Mouse (Mus musculus): ENCODE data around the gene Emb. TPM values are rescaled to one million over a fixed set of nuclear protein-coding genes. Genes with fewer than 3 reads are reported as not detected.
A peak's percentile ranks its signal among the peaks of the same experiment; 100 is the strongest.
"Not testable (repeated sequence)": the region's sequence is repeated elsewhere in the genome, so short reads cannot be mapped to it uniquely, and the experiment has no call there.

Gene Emb
- 10 to 100 TPM; 11.5 to 12.8 TPM for total RNA-seq (2021)
- long read RNA-seq, experiment 1, transcript Emb-201 (9 exons, 2,923 nt), result minor isoform, 5 of 12 reads
- long read RNA-seq, experiment 1, transcript Emb-202 (1 exons, 2,136 nt), result major isoform, 6 of 12 reads
- long read RNA-seq, experiment 1, partial matches to known transcripts, result 1 of 12 reads
- long read RNA-seq, experiment 1, other reads (novel, unspliced or antisense), result 0 of 12 reads
- long read RNA-seq, experiment 2, transcript Emb-201 (9 exons, 2,923 nt), result minor isoform, 5 of 12 reads
- long read RNA-seq, experiment 2, transcript Emb-202 (1 exons, 2,136 nt), result major isoform, 6 of 12 reads
- long read RNA-seq, experiment 2, partial matches to known transcripts, result 1 of 12 reads
- long read RNA-seq, experiment 2, other reads (novel, unspliced or antisense), result 0 of 12 reads

GRCm38 (mm10) chr13:117208236-117208635 lies at the start of gene Emb:
Gene Emb, plus strand, starts transcription at chr13:117208536.
- intact Hi-C loops (cut with DNase I), result no loop called here

GRCm38 (mm10) chr13:117163906-117164305 lies 44.4 kb upstream of the Emb start:
- intact Hi-C loops (cut with DNase I), result no loop called here
- DNase-seq, result no peak

More at GRCm38 (mm10) chr13:117208236-117208635, at the start of gene Emb:
- DNase-seq, result no peak

GRCm38 (mm10) chr13:117165071-117165470 lies 43.3 kb upstream of the Emb start:
- DNase-seq, result no peak
- intact Hi-C loops (cut with DNase I), result no loop called here

- DNase-seq; intact Hi-C loops (cut with DNase I): not testable (repeated sequence)
These were observed 27.4 kb upstream of the Emb start for GRCm38 (mm10) chr13:117180912-117181311.

GRCm38 (mm10) chr13:117183288-117183687 lies 25.0 kb upstream of the Emb start:
- intact Hi-C loops (cut with DNase I), result no loop called here
- DNase-seq, result no peak

- intact Hi-C loops (cut with DNase I), result no loop called here
- no peak for DNase-seq
These were observed 23.0 kb upstream of the Emb start for GRCm38 (mm10) chr13:117185329-117185728.

GRCm38 (mm10) chr13:117192161-117192560 lies 16.2 kb upstream of the Emb start:
- no peak for DNase-seq
- intact Hi-C loops (cut with DNase I), result no loop called here

GRCm38 (mm10) chr13:117193422-117193983 lies 14.8 kb upstream of the Emb start:
- intact Hi-C loops (cut with DNase I), result no loop called here
- no peak for DNase-seq

GRCm38 (mm10) chr13:117195569-117196495 lies 12.5 kb upstream of the Emb start:
- intact Hi-C loops (cut with DNase I), result no loop called here
- no peak for DNase-seq

- DNase-seq, result no peak
- intact Hi-C loops (cut with DNase I), result no loop called here
These were observed 10.7 kb upstream of the Emb start for GRCm38 (mm10) chr13:117197666-117198065.

GRCm38 (mm10) chr13:117198402-117199083 lies 9.8 kb upstream of the Emb start:
- peak; percentile 64 to 82 for DNase-seq

GRCm38 (mm10) chr13:117202755-117203471 lies 5.4 kb upstream of the Emb start:
- DNase-seq, result peak; percentile 9 to 31
- intact Hi-C loops (cut with DNase I), result loop anchor here (1.0 to 5.0 kb wide), 2 partner anchors 71 to 86 kb away; no protein-coding TSS in a partner anchor

More at GRCm38 (mm10) chr13:117198402-117199083, 9.8 kb upstream of the Emb start:
- intact Hi-C loops (cut with DNase I), result no loop called here

- intact Hi-C loops (cut with DNase I), result loop anchor here (5.0 kb wide), 1 partner anchor 72 kb away; no protein-coding TSS in a partner anchor
- no peak for DNase-seq
These were observed 3.7 kb upstream of the Emb start for GRCm38 (mm10) chr13:117204685-117205084.

- no peak for DNase-seq
- intact Hi-C loops (cut with DNase I), result no loop called here
These were observed 2.3 kb upstream of the Emb start for GRCm38 (mm10) chr13:117206066-117206465.

GRCm38 (mm10) chr13:117211386-117211875 lies 3.1 kb downstream of the Emb start:
- intact Hi-C loops (cut with DNase I), result no loop called here
- DNase-seq, result no peak

- intact Hi-C loops (cut with DNase I), result no loop called here
- DNase-seq, result no peak
These were observed 7.1 kb downstream of the Emb start for GRCm38 (mm10) chr13:117215481-117215880.

- intact Hi-C loops (cut with DNase I), result no loop called here
- DNase-seq, result no peak
These were observed 7.8 kb downstream of the Emb start for GRCm38 (mm10) chr13:117216126-117216525.

GRCm38 (mm10) chr13:117216752-117217363 lies 8.5 kb downstream of the Emb start:
- intact Hi-C loops (cut with DNase I), result no loop called here
- DNase-seq, result no peak

GRCm38 (mm10) chr13:117217621-117218020 lies 9.3 kb downstream of the Emb start:
- intact Hi-C loops (cut with DNase I), result no loop called here
- DNase-seq, result no peak
